Mouse (Mus musculus) mouse embryonic stem cell (cell line): ENCODE measurements around the gene Slc36a3.
"Not testable (repeated sequence)": the region's sequence is repeated elsewhere in the genome, so short reads cannot be mapped to it uniquely, and the experiment has no call there.

ENCODE experiments used
- in situ Hi-C, 2 experiments: fragments of 300-500 bp; cut with MboI; formaldehyde crosslinking; loops; 1 replicate in 1 of 2; 3 replicates in 1 of 2; pipeline ENCODE4 v1.14.3; 2019 to 2020; ENCODE audit warnings: low sequenced_read_pairs in 2 of 2, low pct_unique_long_range_greater_than_20kb in 1 of 2, mixed read lengths in 1 of 2; ENCODE audit not compliant: unreplicated experiment in 1 of 2

The Slc36a3 gene

GRCm38 (mm10) chr11:55116004-55116403, 35.5 kb downstream of the Slc36a3 start:
- in situ Hi-C loops, result no loop called here

- in situ Hi-C loops, result no loop called here
Measured at GRCm38 (mm10) chr11:55114291-55114690, 37.2 kb downstream of the Slc36a3 start.

- in situ Hi-C loops, result not testable (repeated sequence)
Measured at GRCm38 (mm10) chr11:55113861-55114250, 37.7 kb downstream of the Slc36a3 start.

DNA sequence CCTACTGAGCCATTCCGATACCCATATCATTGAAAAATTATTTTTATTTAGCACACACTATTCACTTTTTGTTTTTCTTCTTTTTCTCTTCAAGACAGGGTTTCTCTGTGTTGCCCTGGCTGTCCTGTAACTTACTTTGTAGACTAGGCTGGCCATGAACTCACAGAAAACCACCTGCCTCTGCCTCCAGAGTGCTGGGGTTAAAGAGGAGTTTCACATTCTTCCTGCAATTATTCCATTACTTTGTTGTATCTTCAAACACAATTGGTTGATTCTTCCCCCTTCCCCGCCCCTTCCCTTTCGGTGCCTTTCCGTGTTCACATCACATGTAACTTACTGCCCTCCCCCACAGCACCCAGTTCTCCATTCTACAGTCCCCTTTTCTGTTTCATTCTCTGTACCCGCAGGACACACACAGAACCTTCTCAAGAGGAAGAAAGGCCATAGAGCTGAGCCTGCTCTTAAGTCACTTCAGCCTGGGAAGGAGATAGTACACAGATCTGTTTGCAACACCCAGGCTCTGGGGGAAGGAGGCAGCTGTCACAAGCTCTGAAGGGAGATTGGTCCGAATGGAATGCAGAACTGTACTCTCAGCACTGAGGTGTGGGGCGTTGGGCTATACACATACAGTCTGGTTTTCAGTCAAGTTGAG, 38.2 kb downstream of the Slc36a3 start:
- in situ Hi-C loops, result no loop called here

GRCm38 (mm10) chr11:55110566-55111169, 40.8 kb downstream of the Slc36a3 start:
- in situ Hi-C loops, result no loop called here

DNA sequence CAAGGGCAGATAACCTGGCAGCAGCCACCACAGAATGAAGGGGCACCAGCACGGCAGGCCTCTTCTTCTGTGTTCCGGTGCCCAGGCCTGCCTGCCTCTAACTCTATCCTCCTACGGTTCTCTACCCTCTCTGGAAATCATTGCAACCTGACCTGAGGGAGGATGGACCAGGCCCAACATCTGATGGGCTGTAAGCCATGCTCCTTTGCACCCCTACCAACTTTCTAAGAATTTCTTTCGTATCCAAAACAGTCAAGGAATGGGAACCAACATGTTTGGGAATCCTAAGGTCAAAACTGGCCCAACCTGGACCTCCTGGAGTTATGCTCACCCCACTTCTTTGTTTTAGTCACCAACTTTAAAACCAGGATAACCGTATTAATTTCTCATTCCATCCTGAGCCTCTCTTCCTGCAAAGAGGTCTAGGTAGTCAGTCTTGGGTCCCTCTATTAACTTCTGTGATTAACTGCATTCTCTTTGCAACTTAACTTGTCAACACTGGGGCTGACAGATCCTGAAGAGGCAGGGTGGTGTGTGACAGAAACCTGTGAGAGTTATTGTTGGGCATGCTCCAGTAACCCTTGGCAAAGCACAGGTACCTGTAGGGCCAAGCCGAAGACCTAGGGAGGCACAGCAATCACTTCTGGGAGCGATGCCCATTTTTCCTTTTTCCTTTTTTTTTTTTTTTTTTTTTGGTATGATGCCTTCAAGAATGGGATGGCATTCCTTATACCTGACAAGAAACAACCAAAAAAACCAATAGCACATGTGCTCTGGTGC, 41.8 kb downstream of the Slc36a3 start:
- in situ Hi-C loops, result no loop called here

- in situ Hi-C loops, result no loop called here
Measured at GRCm38 (mm10) chr11:55106636-55107035, 44.9 kb downstream of the Slc36a3 start.

- in situ Hi-C loops, result no loop called here
Measured at GRCm38 (mm10) chr11:55105389-55105788, 46.1 kb downstream of the Slc36a3 start.

GRCm38 (mm10) chr11:55103229-55103628, 48.3 kb downstream of the Slc36a3 start:
- in situ Hi-C loops, result no loop called here

DNA sequence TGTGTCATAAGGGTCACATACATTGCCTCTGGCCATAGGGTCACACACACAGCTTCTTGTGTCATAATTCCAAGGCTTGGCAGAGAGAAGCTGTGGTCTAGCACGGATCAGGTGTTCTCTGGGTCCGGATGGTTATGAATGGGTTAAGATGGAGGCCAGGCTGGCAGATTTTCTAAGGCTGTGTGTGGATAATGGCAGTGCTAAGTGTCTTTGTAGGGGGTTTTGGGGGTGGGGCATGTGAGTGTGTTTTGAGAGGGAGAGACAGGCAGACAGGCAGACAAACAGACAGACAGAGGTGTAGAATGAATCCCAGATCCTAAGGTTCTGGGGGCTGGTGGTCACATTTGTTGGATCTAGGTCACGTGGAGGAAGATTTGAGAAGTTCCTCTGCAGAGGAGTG, 49.5 kb downstream of the Slc36a3 start:
- in situ Hi-C loops, result no loop called here

DNA sequence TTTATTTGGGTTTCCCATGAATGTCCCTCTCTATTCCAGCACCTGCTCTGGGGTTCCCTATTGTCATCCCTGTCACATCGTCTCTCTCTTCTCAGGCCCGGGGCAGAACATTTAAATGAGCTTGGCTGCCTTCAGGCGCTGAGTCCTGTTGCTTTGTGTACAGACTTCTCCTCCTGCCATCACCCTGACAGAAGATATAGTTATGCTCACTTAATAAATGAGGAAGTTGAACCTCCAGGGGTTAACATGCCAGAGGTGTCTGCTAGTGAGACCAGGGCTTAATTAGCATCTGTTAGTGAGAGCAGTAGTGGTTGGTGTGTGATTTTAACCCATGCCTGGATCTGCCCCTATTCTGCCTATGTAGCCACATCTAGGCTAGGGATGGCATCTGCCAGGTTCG, 51.6 kb downstream of the Slc36a3 start:
- in situ Hi-C loops, result no loop called here

DNA sequence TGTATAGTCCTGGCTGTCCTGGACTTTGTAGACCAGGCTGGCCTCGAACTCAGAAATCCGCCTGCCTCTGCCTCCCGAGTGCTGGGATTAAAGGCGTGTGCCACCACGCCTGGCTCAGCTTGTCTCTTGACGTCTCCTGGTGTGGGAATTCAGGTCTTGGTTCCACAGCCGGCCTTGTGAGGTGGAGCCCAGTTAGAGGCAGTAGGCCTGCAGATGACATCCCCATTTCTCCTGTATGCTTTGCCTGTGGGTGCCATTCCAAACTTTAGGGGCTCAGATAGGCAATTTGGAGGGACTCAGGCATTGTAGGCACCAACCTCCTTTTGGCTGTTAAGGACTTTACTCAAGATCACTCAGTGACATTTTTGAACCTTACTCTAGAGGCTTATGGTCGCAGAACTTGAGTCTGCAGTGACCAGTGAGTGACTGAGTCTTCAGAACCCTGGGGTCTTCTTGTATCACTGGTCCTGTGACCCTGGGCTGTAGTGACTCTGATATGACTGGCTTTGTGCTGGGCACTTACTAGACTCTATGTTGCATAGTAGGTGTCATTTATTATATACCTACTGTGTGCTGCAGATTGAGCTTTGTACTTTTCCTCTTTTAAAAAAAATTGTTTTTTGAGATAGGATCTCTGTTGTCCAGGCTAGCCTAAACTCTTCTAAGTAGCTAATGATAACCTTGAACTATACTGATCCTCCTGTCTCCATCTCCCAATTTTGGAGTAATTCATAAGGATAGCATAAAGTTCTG, 52.3 kb downstream of the Slc36a3 start:
- in situ Hi-C loops, result no loop called here

GRCm38 (mm10) chr11:55098189-55098915, 53.2 kb downstream of the Slc36a3 start:
- in situ Hi-C loops, result no loop called here

DNA sequence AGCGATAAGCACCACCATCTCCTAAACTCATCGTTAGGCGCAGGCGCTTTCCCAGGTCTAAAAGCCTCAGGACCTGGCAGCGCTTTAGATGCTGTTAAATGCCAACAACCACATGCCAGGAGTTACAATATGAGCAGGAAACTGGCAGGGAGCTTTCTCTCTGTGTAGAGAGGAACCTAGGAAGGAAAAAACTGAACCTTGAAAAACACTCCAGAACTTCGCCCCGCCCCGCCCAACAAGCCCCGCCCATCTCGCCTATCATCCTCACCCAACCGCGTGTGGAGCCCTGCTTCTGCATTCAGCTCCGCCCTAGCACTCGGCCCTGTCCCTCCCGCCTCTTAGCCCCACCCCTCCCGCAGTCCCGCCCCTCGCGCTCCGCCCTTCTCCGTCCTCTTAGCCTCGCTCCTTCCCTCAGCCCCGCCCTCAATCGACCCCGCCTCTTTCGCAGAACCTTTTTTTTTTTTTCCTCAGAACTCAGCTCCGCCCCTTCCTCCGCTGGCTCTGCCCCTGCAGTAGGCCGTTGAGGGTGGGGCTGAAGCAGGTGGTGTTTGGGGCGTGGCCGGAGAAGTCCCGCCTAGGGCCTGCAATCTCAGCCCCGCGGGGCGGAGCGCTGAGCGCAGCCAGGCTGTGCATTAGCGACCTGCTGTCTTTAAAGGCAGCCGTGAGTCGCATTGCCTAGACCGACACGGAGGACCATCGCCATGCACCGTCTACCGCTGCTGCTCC, 53.9 kb downstream of the Slc36a3 start, which contains the start of gene Gm2a:
Gene Gm2a (plus strand): TSS at position 653 of the 726 bp plus-strand sequence.
- in situ Hi-C loops, result no loop called here

DNA sequence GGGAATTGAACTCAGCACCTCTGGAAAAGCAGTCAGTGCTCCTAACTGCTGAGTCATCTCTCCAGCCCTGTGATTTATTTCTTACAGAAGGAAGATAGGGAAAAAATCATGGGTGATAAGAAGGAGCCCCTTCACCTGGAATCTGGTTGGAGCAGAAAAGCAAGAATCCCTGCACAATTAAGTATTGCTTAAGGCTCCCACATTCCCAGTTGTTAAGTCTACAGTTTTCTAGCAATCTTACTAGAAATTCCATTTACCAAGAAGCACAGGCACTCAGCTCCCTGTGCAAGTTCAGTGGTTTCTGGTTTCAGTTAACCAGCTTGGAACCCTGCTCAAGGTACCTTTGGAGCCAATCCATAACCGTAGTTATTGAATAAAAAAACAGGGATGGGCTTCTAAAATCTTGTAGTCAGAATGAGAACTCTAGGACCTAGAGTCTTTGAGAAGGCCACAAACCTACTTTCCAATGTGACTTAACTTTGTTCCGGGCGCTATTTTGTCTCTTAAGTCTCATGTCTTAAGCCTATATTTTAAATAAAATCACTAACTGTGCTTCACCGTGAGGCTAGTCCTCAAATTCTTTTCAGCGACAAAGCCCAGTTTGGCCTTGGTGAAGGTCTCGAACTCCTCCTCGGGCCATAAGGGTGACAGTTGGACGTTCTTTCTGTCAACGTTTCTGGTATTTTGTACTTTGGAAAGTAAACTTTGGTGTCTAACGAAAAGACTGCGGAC, 54.6 kb downstream of the Slc36a3 start:
- in situ Hi-C loops, result no loop called here

DNA sequence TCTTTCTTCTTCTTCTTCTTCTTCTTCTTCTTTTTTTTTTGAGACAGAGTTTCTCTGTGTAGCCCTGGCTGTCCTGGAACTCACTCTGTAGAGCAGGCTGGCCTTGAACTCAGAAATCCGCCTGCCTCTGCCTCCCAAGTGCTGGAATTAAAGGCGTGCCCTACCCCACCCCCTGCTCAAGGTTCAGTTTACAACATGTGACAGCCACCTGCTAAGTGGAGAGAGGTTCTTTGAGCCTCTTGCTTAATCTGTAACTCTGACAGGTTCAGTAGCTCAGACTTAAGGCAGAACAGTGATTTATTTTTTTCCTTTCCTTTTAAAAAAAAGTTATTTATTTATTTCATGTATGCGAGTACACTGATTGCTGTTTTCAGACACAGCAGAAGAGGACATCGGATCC, 55.2 kb downstream of the Slc36a3 start:
- in situ Hi-C loops, result not testable (repeated sequence)

DNA sequence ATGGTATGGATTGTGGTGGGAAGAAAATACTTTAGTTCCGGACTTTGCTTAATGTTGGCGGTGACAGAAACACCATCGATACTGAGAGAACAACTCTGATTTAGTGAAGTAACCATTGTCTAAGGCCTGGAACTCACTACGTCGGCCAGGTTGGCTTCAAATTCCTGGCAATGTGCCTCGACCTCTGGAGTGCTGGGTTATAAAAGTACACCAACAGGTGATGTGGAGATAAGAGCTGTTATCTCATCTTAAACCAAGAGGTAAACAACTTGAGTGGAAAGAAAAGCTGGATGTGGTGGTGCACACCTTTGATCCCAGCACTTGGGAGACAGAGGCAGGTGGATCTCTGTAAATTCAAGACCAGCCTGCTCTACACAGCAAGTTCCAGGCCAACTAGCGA, 58.4 kb downstream of the Slc36a3 start:
- in situ Hi-C loops, result no loop called here
